Mouse (Mus musculus) monocyte, adult 2 months (primary cell): ENCODE measurements around the gene Foxn3.
"Not testable (repeated sequence)": the region's sequence is repeated elsewhere in the genome, so short reads cannot be mapped to it uniquely, and the experiment has no call there.

Experiments used
- DNase-seq, 2 experiments: peaks; one replicate each; pipeline ENCODE4 v3.0.0; 2022; ENCODE audit warnings: low spot score in 2 of 2, low read depth in 1 of 2

Gene Foxn3

DNA sequence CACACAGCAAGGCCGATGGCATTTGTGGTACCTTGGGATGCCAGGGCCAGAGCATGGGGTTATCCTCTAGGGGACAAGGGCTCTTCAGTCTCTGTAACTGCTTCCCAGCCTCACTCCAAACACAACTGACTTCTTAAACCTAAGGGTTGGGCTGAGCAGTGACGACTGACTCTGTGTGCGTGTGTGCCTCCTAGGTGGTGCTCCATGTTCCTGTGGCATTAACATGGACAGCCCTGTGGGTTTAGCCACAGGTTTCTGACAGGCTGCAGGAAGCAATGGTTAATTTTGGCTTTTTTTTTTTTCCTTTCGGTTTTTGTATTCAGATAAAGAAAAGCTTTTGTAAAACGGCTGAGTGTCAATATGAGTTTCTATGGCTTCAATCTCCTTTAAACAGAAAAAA is 367.7 kb downstream of the Foxn3 start:
- DNase-seq, result no peak

DNA sequence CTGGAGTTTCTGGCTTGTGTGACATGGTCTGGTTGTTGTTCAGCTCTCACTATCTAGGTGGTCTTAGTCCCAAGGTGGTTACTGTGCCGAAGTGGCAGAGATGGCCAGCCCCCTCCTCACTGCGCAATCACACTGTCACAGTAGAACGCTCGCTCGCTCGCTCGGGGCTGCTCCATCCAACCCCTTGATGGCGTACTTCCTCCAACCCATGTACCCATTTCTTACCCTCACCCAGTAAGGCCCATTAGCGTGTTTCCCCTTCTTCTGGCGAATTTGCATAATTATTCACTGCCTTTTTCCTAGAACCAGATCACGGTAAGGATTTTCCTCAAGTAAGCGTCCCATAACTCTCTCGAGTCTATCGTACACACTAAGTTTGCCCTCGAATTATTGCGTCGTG is 369.3 kb downstream of the Foxn3 start:
- DNase-seq, result not testable (repeated sequence)

DNA sequence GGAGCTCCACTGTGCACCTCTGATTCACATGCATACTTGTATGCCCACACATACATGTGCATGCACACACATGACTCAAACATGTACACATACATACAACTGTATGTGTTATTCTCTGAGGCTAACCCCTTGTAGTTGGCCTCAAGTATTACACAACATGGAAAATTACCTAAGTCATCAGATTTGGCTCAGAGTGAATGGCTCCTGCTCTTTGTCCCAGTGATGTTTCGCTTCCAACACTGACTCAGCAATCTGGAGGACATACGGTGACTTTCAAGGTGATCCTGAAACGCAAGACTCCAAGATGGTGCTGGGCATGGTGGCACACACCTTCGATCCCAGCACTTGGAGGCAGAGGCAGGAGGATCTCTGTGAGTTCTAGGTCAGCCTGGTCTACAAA is 375.7 kb downstream of the Foxn3 start:
- no peak for DNase-seq

DNA sequence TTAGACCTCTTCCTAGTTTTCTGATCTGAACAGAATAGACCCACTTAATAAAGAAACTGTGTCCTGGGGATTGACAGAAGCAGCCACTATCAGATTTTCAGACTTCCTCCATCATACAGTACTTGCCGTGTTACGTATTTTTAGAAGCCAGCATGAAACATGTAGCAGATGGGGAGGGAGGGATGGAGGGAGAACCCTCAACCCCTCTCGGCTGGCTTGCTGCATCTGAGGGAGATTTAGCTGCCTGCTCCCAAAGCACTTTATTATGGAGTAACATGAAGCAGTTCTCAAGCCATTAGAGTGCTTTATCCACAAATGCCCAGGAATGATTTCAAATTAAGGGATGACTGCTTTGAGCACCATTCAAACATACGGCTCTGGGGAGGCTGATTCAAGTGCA is 377.1 kb downstream of the Foxn3 start:
- DNase-seq, result no peak

DNA sequence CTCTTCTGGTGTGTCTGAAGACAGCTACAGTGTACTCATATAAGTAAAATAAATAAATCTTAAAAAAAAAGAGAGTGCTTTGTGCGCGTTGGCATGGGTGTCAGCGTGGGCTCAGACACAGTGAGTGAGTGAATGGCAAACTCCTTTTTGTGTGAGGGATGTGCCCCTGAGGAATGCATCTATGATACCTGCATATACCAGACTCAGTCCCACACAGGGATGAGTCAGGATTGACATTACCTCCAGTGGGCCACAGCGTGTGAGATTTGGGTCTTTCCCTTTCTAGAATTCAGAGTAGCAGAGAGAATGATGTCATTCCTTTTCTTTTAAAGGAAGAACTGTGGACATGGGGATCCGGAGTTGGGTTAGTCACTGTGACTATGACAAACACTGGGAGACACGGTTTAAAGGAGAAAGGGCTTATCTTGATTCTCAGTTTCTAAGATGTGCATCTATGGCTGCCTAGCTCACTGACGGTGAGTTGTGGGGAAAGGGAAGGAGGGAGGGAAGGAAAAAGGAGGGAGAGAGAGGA is 380.1 kb downstream of the Foxn3 start:
- DNase-seq, result no peak

DNA sequence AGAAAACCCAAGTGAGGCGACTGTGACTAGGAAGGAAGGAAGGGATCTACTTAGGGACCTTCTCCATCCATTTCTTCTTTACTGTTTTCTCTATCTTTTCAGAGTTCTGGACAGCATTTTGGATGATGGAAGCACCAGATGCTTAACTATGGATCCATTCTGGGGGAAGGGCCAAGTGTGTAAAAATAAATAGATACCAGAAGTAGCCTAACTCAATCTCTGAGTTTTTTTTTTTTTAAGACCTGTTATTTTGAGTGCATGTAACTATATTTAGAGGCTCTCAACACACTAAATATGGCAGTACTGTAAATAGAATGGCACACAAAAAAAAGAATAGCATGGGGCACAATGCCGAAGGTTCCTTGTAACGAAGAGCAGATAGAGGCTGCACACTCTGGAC is 381.0 kb downstream of the Foxn3 start:
- no peak for DNase-seq

DNA sequence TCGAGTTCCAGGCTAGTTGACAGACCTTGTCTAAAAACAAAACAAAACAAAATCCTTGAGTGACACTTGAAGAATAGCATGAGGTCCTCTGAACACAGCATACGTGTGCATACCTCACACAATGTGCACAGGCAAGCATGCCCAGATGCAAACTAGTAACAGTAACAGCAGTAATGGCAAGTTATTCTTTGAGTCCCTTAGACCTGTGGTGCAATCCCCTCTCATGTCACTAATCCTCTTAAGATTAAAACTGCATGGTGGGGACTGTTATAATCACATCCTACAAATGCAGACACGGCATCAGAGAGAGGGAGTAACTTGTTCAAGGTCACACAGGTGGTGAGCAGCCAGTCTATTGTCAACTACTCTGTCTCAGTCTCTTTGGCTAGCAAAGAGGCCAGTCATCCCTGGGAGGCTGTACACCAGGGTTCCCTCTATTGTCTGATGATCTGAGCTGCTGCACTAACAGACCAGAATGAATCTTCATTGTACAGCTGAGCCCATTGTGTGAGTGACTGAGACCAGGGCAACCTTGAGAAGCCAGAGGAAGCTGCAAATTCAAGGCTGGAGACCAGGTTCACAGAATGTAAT is 383.1 kb downstream of the Foxn3 start:
- no peak for DNase-seq

DNA sequence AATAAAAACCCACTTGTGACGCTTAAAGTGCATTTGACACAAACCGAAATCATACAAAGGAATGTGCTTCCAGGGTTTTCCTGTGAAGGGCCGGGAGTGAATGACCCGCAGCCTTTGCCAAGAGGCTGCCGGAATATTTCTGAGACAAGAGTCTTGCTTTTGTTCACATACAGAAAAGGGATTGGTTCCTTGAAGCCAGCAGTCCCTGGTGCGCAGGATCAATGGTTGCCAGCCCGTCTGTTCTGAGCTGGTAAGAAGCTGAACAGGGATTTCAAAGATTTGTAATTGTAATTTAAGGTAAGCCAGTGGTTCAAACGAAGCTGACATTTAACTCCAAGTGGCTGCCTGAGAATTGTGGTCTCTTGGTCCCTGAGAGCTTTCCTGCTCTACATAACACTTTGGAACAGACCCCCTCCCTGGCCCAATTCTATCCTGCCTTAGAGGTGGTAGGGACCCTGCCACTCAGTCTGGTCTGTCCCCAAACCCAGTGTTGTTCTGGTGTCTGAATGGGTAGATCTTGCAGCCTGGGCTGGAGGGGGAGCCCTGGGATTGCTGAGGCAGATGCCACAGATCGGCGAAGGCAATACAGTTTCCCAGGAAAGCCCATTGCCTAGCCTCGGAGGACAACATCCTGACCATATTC is 388.3 kb downstream of the Foxn3 start:
- DNase-seq, result no peak

DNA sequence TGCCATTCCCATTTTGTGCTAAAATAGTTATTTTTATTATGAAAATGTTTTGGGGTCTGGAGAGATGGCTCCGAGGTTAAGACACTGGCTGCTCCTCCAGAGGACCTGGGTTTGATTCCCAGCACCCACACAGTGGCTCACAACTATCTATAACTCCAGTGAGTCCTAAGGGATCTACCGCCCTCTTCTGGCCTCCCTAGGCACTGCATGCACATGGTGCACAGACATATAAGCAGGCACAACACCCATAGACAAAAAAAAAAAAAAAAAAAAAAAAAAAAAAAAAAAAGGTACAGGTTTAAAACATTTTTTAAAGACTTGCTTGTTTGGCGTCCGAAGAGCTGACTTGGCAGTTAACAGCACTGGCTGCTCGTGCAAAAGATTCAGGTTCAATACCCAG is 391.2 kb downstream of the Foxn3 start:
- DNase-seq, result no peak

DNA sequence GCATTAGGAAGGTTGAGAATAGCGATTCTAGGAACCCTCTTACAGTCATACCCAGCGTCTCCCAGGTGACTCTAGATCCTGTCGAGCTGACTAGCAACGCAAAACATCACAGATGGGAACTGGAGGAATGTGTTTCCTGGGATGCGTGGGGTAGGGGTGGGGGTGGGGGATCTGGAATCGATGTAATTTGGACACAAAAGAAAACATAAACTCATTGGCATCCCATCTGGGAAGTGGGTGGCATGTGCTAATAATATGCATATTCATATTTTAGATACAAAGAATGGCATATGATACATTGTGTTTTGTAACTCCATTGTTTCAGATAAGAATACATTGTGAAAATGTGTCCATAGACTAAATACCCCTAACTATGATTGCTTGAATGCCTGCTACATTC is 393.5 kb downstream of the Foxn3 start:
- no peak for DNase-seq

DNA sequence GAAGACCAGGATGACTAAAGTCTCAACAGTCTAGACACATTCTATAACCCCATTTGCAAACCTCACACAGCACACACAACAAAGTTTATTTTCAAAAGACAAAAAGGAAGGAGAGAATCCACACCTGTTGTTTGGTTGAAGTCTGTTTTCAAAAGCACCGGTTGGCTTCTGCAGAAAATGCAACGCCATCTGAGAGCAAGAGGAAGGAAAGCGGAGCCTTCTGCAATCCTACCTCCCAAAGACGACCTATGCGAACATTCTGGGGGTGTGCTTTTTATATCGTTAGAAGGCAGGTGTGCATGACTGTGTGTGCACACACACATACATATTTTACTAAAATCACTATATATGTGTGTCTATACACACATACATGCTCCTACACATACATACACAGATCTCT is 397.3 kb downstream of the Foxn3 start:
- no peak for DNase-seq

DNA sequence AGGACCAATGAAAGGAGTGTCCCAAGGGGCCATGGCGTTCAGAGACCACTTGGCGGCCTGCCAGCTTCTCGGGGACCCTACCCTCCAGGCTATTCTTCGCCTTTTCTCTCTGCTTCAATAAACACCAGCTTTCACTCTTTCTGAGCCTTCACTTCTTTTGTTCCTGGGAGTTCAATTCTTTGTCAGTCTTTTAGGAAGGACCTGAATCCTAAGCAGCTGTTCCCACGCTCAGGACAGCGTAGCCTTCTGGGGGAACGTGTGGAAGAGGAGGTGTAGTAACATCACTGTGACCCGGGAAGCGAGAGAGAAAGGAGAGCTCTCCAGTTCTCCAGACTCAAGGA is 400.1 kb downstream of the Foxn3 start:
- no peak for DNase-seq

DNA sequence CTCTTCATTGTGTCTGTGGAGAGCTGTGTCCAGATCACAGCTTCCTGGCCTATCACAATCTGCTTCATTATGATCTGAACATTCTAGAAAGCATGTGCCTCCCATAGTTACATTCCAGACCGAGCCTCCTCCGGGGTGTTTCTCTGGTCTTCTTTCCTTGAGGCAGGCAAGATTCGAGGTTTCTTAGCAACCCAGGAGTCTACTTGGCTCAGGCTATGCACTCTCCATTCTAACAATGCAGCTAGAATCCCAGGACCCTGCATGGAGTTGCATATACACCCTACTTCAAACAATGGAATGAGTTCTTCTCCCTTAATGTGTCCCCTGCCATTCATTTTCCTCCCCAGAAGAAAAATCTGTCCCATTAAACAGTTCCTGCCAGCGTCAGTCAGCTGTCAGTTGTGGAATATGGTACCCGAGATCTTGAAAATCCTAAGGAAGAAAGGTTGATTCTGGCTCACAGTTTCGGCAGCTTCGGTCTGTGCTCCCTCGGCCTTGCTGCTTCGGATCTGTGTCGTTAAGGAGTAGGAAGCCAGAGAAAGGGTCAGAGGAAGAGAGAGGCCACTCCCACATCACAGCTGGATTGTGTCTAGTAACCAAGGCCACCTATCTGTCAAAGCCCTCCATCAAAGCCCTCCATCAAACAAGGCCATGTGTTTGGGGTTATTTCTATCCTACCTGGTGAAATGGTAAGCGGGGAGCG is 400.6 kb downstream of the Foxn3 start:
- no peak for DNase-seq

DNA sequence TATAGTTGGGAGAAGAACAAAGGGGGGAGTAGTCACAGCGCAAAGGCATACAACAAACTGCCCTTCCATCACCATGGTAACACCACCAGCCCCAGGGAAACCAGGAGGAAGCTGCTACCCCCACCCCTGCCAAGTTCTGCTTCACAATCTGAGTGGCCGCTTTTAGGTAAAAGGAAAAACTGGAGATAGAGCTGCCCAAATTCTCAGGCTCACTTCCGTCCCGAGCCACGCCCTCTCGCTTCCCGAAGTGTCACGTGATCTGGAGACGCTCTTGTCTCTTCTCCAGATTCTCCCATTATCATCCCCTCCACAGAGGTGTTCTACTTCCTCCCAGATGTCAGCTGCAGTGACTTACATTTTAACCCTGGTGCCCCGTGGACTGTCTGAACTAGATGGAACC is 401.2 kb downstream of the Foxn3 start:
- DNase-seq, result no peak

DNA sequence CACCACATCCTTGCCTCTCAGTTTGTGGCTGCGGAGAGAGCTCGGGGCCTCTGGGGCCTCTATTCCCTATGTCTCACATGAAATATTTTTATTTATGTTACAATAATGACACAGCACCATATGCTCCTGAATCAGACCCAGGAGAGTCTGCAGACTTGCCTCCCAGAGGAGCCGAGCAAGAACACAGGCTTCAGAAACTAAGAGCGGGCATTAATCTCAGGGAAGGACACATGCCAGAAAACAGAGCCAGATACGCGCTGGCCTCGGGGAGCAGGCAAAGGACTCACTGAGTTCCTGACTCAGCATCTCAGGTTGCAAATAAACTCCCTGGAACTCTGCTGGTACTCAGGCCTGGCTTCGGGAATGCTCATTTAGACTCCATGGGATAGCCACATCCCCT is 403.3 kb downstream of the Foxn3 start:
- DNase-seq, result no peak

DNA sequence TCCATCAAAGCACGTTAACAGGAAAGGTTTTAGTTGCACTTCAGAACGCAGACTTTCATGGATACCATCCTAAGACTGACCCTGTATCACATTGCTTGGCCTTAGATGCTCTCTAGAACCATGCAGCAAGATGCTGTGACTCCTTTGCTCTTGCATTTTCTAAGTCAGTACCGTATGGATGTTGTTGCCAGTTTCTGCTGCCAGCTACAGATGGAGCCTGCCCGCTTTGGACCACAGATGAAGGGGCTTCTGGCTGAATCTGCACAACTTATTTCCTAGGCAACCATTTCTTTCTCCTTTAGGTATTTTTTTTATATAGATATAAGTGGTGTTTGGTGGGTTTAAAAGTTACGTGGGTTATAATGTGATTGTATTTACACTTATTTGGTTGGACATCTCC is 407.5 kb downstream of the Foxn3 start:
- no peak for DNase-seq

DNA sequence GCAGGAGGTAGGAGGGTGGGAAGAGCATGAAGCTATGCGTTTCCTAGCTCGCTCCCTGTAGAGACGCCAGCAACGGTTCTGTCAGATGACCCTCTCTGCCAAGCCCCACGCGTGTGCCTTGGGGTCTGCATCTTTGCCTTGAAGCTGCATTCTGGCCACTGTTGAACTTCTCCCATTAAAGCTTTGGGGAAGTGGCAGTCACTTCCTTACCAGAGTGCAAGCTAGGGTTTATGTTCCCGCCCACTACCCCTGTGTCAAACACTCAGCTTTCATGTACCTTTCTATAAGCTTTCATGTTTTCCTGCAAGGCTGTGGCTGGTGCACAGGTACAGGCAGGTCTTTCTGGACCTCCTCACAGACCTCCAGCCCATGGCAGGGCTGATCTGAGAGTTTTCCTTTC is 409.2 kb downstream of the Foxn3 start:
- no peak for DNase-seq

DNA sequence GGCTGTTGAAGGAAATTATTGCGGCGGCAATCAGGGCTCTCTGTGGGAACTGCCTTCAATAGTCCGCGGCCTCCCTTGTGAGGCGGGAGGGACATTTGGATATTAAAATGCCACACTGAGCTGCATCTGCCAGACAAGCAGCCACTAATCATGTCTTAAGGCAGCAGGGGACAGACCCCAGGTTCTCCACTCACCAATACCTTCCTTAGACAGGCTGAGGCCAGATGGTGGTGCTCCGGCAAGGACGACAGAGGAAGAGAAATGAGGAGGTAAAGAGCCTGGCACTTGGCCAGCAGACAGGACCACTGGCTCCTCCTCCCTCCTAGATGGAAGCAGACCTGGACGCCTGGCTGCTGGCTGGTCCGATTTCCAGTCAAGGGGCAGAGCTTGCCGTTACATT is 409.7 kb downstream of the Foxn3 start:
- no peak for DNase-seq

DNA sequence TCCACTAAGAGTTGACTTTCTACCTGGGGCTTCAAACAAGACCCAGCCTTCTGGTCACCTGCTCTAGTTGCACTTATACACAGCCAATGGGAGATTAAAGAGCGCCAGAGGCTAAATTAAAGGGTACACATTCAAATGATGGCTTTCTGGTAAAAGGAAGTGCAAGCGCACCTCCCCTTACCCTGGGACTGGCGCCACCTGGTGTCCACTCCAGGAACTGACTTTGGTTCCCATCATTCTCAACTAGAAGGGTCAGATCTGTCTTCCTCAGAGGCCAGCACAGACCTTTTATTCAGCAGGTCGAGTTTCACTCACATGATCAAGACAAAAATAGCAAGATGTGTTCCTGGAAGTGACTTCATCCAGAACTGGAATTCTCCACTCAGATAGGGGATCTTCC is 413.3 kb downstream of the Foxn3 start:
- DNase-seq, result peak; percentile 4 to 31

DNA sequence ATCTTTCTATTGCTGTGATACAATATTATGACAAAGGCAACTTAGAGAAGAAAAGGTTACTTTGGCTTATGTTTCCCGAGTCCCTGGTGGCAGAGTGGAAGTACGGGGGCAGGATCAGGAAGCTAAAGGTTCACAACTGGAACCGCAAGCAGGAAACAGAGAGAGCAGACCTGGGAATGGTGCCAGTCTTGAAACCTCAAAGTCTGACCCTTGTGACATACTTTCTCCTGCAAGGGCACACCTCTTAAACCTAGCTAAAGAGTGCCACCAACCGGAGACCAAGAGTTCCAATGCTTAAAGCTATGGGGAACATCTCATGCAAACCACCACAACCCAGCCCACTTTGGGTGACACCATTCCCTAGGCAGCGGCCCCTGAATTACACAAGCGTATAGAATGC is 414.2 kb downstream of the Foxn3 start:
- DNase-seq, result no peak
